Mouse (Mus musculus): Measurements from ENCODE around the gene Rab10.

Rab10 gene

DNA sequence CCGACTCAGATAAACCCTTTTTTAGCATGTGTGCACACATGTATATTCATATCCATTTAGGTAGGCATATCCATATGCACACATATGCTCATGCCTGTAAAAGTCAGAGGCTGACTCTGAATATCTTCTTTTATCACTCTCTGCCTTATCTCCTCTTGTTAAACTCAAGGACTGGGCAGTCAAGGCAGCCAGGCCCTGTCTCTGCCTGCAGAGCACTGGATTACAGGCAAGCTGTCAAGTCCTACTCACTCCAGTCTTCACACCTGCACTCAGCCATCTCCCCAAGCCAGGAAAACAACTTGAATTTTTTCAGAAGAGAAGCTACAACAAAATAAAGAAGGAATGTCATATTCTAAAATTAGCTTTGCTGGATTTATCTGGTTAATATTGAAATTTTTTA is 17.9 kb downstream of the Rab10 start:
- no peak for DNase-seq

- DNase-seq: no peak
Observed at GRCm38 (mm10) chr12:3291038-3291437, 18.7 kb downstream of the Rab10 start.

DNA sequence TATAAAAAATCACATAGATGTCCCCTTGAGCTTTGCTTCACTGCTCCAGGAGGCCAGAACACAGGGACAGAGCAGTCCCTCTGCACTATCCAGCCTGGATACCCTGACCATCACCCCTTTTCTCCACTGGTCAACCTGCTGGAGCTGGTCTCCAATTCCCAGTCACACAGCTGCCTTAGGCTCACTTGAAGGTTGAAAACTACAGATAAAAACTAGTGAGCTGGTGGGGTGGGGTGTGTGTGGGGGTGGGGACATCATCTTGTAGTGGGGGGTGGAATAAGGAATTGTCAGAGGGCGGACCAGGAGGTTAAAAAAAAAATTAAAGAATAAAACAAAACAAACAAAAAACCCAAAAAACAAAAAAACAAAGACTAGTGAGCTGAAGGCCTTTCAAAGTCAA is 21.3 kb downstream of the Rab10 start:
- DNase-seq: no peak

DNA sequence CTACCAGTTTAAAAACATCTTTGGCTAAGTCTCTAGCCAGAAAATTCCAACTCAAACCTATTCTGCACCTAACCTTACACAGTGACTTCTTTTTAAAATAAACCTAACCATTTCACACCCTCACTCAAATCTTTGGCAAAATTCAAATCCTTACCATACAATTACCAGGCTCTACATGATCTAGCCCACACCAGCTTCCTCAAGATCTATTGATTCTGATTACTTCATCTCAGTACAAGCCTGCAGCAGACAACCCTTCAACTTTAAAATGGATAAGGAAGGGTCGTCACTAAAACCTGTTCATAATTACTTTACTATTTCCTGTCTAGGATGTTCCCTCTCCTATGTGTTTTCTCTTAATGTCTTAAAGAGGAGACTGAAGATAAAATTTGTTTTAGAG is 23.9 kb downstream of the Rab10 start:
- no peak for DNase-seq

DNA sequence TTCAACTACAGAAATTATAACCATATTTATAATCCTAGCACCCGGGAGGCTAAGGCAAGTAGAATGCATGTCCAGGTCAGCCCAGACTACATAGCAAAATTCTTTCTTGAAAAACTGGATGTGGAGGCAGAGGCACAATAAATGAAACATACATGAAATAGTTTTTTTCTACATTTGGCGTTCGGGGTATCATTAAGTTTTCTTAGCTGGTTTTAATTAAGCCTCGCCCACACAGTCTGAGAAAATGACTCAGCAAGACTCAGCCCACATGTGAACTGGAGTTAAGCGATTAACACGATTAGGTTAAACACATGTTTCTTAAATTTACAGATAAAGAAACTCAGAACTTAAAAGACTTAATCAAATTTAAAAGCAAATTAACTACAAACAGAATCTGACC is 24.4 kb downstream of the Rab10 start:
- no peak for DNase-seq

DNA sequence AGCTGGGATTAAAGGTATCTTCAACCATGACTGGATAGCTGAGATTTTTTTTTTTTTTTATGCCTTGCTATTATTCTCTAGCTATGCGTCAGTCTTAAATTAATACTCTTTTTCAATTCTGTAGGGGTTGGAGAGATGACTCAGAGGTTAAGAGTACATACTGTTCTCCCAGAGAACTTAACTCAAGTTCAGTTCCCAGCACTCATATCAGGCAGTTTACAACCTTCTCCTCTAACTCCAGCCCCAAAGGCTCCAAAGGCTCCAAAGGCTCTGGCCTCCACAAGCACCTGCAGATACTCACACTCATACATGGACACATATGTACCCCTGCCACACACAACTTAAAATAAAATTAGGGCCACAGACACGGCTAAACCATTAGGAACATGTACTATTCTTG is 25.3 kb downstream of the Rab10 start:
- DNase-seq: no peak

DNA sequence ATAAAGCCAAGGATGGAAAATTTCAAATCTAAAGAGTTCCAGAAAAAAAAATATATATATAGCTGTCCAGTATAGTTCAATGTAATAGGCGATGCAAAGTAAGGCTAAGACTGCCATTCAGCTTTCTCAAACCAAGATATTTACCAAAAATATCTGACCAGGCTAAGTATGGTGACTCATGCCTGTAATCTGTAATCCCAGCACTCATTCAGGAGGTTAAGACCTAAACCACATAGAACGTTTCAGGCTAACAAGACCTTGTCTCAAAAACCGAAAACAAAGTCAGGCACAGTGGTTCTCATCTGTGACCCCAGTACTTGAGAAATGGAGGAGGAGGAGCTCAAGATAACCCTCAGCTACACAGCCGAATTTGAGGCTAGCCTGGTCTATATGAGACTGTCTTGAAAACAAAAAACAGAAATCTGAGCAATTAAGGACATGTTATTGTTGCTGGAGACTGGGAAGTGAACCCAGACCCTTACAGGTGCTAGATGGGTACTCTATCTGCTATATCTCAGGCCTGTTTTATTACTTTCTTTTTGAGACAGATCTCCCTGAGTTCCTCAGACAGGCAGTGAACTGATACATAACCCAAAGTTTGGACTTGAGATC is 25.8 kb downstream of the Rab10 start:
- DNase-seq: no peak

DNA sequence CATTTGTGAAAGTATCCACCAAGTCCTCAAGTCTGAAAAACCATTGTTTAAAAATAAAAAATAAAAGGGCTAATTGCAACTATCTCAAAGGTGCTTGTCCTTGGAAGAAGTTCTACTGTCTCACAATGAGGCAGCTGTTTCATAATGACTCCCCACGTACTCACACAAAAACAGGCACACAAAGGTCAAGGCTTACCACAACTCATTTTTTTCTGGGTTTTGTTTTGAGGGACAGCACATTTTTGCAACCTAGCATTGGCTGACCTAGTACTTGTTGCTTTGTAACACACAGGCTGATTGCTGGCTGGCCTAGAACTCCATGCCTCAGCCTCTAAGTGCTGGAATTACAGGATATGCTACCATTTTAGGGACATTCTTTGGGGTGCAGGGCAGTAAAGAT is 26.8 kb downstream of the Rab10 start:
- no peak for DNase-seq

- no peak for DNase-seq
Observed at GRCm38 (mm10) chr12:3282520-3282919, 27.2 kb downstream of the Rab10 start.

DNA sequence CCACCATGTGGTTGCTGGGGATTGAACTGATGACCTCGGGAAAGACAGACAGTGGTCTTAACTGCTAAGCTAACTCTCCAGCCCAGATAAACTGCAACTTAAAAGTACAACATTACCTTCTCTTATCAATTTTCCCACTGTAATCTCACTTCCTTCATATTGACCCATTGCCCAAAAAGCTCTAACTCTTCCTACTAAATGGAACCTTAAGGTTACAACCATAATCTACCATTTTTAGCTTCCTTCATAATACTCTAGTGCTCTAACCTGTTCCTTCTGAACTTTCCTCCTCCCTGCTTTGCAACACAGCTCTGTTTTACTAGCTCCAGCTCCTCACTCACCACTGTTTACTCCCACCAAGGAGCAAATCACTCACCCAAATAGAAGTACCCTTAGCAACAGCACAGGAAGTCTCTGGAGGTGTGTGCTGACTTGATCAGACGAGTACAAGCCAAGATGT is 30.9 kb downstream of the Rab10 start:
- no peak for DNase-seq

DNA sequence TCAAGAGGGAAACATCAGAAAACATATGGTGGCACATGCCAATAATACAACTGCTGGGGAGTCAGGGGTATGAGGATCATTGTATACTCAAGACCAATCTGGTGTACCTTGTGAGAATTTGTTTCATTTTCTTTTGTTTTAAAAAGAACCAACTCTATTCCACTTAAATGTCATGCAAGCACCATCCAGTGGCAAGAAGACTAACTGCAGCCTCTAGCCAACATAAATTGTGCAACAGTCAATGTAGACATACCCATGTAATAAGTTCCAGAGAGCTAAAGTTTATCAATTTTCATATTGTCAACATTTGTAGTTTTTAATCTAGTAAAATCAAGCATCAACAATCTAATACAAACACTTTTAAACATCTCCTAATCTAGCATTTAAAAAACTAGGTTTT is 39.0 kb downstream of the Rab10 start:
- no peak for DNase-seq

- no peak for DNase-seq
Observed at GRCm38 (mm10) chr12:3267397-3267796, 42.4 kb downstream of the Rab10 start.

- no peak for DNase-seq
Observed at GRCm38 (mm10) chr12:3265188-3265587, 44.6 kb downstream of the Rab10 start.

GRCm38 (mm10) chr12:3264449-3264848 is 45.3 kb downstream of the Rab10 start:
- no peak for DNase-seq

- no peak for DNase-seq
Observed at GRCm38 (mm10) chr12:3261596-3261995, 48.2 kb downstream of the Rab10 start.

DNA sequence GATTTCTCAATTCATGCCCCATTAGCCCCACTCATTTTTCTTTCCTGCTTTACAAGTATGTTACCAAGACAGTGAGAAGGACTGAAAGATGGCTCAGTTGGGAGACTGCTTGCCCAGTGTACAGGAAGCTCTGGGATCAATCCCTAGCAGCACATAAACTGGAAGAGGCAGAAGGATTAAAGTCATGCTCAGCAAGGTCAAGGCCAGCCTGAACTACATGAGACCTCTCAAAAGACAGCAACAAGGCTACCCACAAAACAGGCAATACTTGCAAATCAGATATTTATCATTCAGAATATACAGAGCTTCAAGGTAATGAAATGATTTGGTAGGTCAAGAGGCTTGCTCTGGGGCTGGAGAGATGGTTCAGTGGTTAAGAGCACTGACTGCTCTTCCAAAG is 53.8 kb downstream of the Rab10 start:
- no peak for DNase-seq

GRCm38 (mm10) chr12:3255435-3255834 is 54.3 kb downstream of the Rab10 start:
- no peak for DNase-seq

GRCm38 (mm10) chr12:3253591-3253990 is 56.2 kb downstream of the Rab10 start:
- DNase-seq: peak; percentile 12

- no peak for DNase-seq
Observed at GRCm38 (mm10) chr12:3246091-3246490, 63.7 kb downstream of the Rab10 start.

DNA sequence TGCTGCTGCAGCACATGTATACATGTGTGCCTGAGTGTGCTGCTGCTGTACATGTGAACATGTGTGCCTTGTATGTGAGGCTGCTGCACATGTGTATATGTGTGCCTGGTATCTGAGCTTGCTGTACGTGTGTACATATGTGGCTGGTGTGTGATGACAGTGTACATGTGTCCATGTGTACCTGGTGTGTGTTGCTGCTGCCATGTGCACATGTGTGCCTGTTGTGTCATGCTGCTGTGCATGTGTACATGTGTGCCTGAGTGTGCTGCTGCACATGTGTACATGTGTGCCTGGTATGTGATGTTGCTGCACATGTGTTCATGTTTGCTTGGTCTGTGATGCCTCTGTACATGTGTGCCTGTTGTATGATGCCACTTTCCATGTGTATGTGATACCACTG is 70.2 kb downstream of the Rab10 start:
- no peak for DNase-seq

DNA sequence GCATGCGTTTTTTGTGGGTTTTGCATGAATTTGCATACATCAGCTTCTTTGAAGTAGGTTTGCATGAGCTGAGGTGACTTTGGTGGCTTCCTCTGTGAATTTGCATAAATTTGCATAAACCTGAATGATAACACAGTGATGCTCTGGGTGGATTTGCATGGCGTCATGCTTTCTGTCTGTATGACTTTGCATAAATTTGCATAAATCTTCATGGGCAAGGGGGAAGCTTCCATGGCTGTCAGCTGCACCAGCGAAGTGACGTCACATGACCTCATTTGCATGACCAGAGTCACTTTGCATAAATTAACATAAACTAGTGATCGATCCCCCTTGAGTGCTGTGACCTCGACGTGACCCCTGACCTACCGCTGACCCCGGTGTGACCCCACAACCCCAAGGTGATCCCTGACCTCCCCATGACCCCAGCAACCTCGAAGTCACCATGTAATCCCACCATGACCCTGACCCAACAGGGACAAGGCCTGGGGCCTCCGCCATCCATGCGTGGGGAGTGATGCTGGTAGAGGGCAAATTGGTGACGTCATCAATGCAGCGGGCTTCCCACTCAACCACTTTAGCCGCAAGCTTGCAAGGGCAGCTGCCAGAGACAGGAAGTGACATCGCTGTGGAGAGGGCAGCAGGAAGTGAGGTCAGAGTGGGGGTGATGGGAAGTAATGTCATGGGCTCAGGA is 71.3 kb downstream of the Rab10 start:
- peak; percentile 34 for DNase-seq

- DNase-seq: no peak
Observed at GRCm38 (mm10) chr12:3237799-3238198, 72.0 kb downstream of the Rab10 start.

DNA sequence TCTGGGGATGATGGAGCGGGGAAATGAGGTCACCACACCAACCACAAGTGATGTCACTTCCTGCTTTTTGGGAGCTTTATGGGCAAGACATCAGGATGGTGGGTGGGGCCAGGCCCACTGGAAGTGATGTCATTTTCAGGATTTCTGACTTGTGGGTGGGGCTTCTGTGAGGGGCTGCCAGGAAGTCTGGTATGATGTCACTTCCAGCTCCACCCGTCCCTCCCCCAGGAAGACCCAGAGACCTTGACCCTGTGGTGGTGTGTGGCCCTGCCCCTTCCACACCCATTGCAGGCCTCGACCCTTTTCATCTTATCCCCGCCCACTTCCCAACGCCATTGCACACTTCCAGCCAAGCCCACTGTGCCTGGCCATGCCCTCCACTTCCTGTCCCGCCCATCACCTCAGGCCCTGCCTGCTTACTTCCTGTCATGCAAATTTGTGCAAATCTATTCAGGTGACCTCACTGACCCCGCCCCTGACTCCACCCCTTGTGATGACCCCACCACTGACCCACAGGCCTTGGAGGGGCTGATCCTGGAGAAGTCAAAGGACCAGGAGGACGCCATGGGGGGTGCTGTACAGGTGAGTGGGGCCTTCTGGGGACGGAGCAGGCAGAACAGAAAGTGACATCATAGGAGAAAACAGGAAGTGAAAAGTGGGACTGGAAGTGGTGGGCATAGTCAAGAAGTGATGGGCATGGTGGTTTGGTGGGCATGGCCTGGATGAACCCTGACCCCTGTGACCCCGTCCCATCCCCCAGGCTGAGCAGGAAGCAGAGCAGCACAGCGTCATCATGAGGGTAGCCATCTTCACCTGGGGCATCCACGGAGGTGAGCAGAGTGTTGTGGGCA is 72.7 kb downstream of the Rab10 start:
- peak; percentile 23 for DNase-seq

- no peak for DNase-seq
Observed at GRCm38 (mm10) chr12:3236163-3236641, 73.6 kb downstream of the Rab10 start.

All from retina, postnatal 1 day (tissue).